Mouse (Mus musculus): Measurements from ENCODE around the gene Txn2. TPM values are rescaled to one million over a fixed set of nuclear protein-coding genes. Genes with fewer than 3 reads are reported as not detected.

Txn2 gene
- 239 and 248 TPM in 2 replicates for polyA plus RNA-seq (2014; fragmentation: Nextera tagmentation; extraction: Ambion mirVana)

- Histone ChIP-seq H3K9me3 (replicated peaks; ENCODE audit: control insufficient read depth, low read length) (no peaks in the 10 kb centered on the region), H3K36me3 (replicated peaks; ENCODE audit: control insufficient read depth, insufficient read depth, low read depth, low read length) (no peaks in the 10 kb centered on the region; the same call in 1 of the 2 replicates), H3K9ac (replicated peaks; ENCODE audit: low read length) (peak within 1 kb of the TSS; percentile 82), H3K4me3 (ENCODE audit: low read depth, low read length) (peak within 1 kb of the TSS; percentile 79), H3K27ac (replicated peaks; ENCODE audit: low read depth, low read length) (peak within 1 kb of the TSS; percentile 72; the same call in 1 of the 2 replicates), H3K27me3 (ENCODE audit: control insufficient read depth, insufficient read depth, low read length) (no peaks in the 10 kb centered on the region), H3K4me2 (ENCODE audit: low read depth, low read length) (peak within 1 kb of the TSS; percentile 73), H3K4me1 (ENCODE audit: control insufficient read depth, insufficient read depth, low read length) (peaks cover 3% of the 10 kb centered on the region; the same call in 1 of the 2 replicates)
- peak; percentile 99 for DNase-seq (ENCODE audit: low spot score)
- WGBS: under 1% methylated on average over 34 of the region's 34 CpGs
- ATAC-seq (replicated peaks; ENCODE audit: insufficient number of reproducible peaks, low FRiP score, low TSS enrichment, low read depth): peak; percentile 95
Measured at GRCm38 (mm10) chr15:77928673-77929331, at the start of gene Txn2. TSS of gene Txn2 (minus strand) at chr15:77929006.

- H3K9me3 ChIP-seq (replicated peaks; ENCODE audit: control insufficient read depth, low read length): no peaks in the 10 kb centered on the region
- no peak overlapping the region for H3K4me2 ChIP-seq (ENCODE audit: low read depth, low read length)
- no peak overlapping the region for H3K9ac ChIP-seq (replicated peaks; ENCODE audit: low read length)
- no peaks in the 10 kb centered on the region for H3K27me3 ChIP-seq (ENCODE audit: control insufficient read depth, insufficient read depth, low read length)
- WGBS: 70% methylated on average over 3 of the region's 3 CpGs
- no peaks in the 10 kb centered on the region for H3K4me1 ChIP-seq (ENCODE audit: control insufficient read depth, insufficient read depth, low read length)
- H3K36me3 ChIP-seq (replicated peaks; ENCODE audit: control insufficient read depth, insufficient read depth, low read depth, low read length): no peaks in the 10 kb centered on the region
- no peak overlapping the region for H3K4me3 ChIP-seq (ENCODE audit: low read depth, low read length)
- no peak overlapping the region for H3K27ac ChIP-seq (replicated peaks; ENCODE audit: low read depth, low read length)
- ATAC-seq (replicated peaks; ENCODE audit: insufficient number of reproducible peaks, low FRiP score, low TSS enrichment, low read depth) (no peak), DNase-seq (ENCODE audit: low spot score) (no peak)
Measured at GRCm38 (mm10) chr15:77977663-77978062, 48.9 kb upstream of the Txn2 start.

- H3K4me1 ChIP-seq (ENCODE audit: control insufficient read depth, insufficient read depth, low read length): no peaks in the 10 kb centered on the region
- ATAC-seq (replicated peaks; ENCODE audit: insufficient number of reproducible peaks, low FRiP score, low TSS enrichment, low read depth) (no peak), DNase-seq (ENCODE audit: low spot score) (no peak)
- no peak overlapping the region for H3K4me2 ChIP-seq (ENCODE audit: low read depth, low read length)
- H3K27me3 ChIP-seq (ENCODE audit: control insufficient read depth, insufficient read depth, low read length): no peaks in the 10 kb centered on the region
- no peak overlapping the region for H3K27ac ChIP-seq (replicated peaks; ENCODE audit: low read depth, low read length)
- 74% methylated on average over 6 of the region's 6 CpGs for WGBS
- H3K36me3 ChIP-seq (replicated peaks; ENCODE audit: control insufficient read depth, insufficient read depth, low read depth, low read length): no peaks in the 10 kb centered on the region
- no peaks in the 10 kb centered on the region for H3K9me3 ChIP-seq (replicated peaks; ENCODE audit: control insufficient read depth, low read length)
- H3K9ac ChIP-seq (replicated peaks; ENCODE audit: low read length): no peak overlapping the region
- H3K4me3 ChIP-seq (ENCODE audit: low read depth, low read length): no peak overlapping the region
Measured at GRCm38 (mm10) chr15:77974165-77974841, 45.5 kb upstream of the Txn2 start.

- Histone ChIP-seq H3K36me3 (replicated peaks; ENCODE audit: control insufficient read depth, insufficient read depth, low read depth, low read length) (peaks cover 7% of the 10 kb centered on the region), H3K9me3 (replicated peaks; ENCODE audit: control insufficient read depth, low read length) (no peaks in the 10 kb centered on the region), H3K4me2 (ENCODE audit: low read depth, low read length) (peak within 1 kb of the TSS; percentile 92), H3K9ac (replicated peaks; ENCODE audit: low read length) (peak within 1 kb of the TSS; percentile 92), H3K27ac (replicated peaks; ENCODE audit: low read depth, low read length) (peak within 1 kb of the TSS; percentile 97), H3K4me1 (ENCODE audit: control insufficient read depth, insufficient read depth, low read length) (no peaks in the 10 kb centered on the region), H3K4me3 (ENCODE audit: low read depth, low read length) (peak within 1 kb of the TSS; percentile 94), H3K27me3 (ENCODE audit: control insufficient read depth, insufficient read depth, low read length) (no peaks in the 10 kb centered on the region)
- WGBS: under 1% methylated on average over 72 of the region's 72 CpGs
- ATAC-seq (replicated peaks; ENCODE audit: insufficient number of reproducible peaks, low FRiP score, low TSS enrichment, low read depth): peak; percentile 72
- DNase-seq (ENCODE audit: low spot score): peak; percentile 95
Measured at GRCm38 (mm10) chr15:77970470-77971292, 41.9 kb upstream of the Txn2 start, which contains the start of gene Eif3d. TSS of gene Eif3d (minus strand) at chr15:77970813.

- ATAC-seq (replicated peaks; ENCODE audit: insufficient number of reproducible peaks, low FRiP score, low TSS enrichment, low read depth): peak; percentile 71; the same call in 1 of the 2 replicates
- Histone ChIP-seq H3K4me3 (ENCODE audit: low read depth, low read length) (peak overlapping the region; percentile 94), H3K4me2 (ENCODE audit: low read depth, low read length) (peak overlapping the region; percentile 92), H3K27ac (replicated peaks; ENCODE audit: low read depth, low read length) (peak overlapping the region; percentile 97), H3K27me3 (ENCODE audit: control insufficient read depth, insufficient read depth, low read length) (no peaks in the 10 kb centered on the region), H3K9me3 (replicated peaks; ENCODE audit: control insufficient read depth, low read length) (no peaks in the 10 kb centered on the region), H3K9ac (replicated peaks; ENCODE audit: low read length) (peak overlapping the region; percentile 92), H3K4me1 (ENCODE audit: control insufficient read depth, insufficient read depth, low read length) (no peaks in the 10 kb centered on the region), H3K36me3 (replicated peaks; ENCODE audit: control insufficient read depth, insufficient read depth, low read depth, low read length) (peaks cover 7% of the 10 kb centered on the region)
- peak; percentile 2 for DNase-seq (ENCODE audit: low spot score)
- WGBS: 3% methylated on average over 15 of the region's 15 CpGs
Measured at GRCm38 (mm10) chr15:77969940-77970469, 41.2 kb upstream of the Txn2 start.

GRCm38 (mm10) chr15:77965117-77965528 is 36.3 kb upstream of the Txn2 start:
- DNase-seq (ENCODE audit: low spot score) (no peak), ATAC-seq (replicated peaks; ENCODE audit: insufficient number of reproducible peaks, low FRiP score, low TSS enrichment, low read depth) (no peak)
- Histone ChIP-seq H3K4me3 (ENCODE audit: low read depth, low read length) (no peak overlapping the region), H3K27ac (replicated peaks; ENCODE audit: low read depth, low read length) (no peak overlapping the region), H3K9ac (replicated peaks; ENCODE audit: low read length) (no peak overlapping the region), H3K4me2 (ENCODE audit: low read depth, low read length) (no peak overlapping the region), H3K27me3 (ENCODE audit: control insufficient read depth, insufficient read depth, low read length) (no peaks in the 10 kb centered on the region), H3K4me1 (ENCODE audit: control insufficient read depth, insufficient read depth, low read length) (no peaks in the 10 kb centered on the region), H3K9me3 (replicated peaks; ENCODE audit: control insufficient read depth, low read length) (no peaks in the 10 kb centered on the region), H3K36me3 (replicated peaks; ENCODE audit: control insufficient read depth, insufficient read depth, low read depth, low read length) (peaks cover 28% of the 10 kb centered on the region)
- 82% methylated on average over 9 of the region's 9 CpGs for WGBS

GRCm38 (mm10) chr15:77962447-77962846 is 33.6 kb upstream of the Txn2 start:
- no peak overlapping the region for H3K27ac ChIP-seq (replicated peaks; ENCODE audit: low read depth, low read length)
- H3K4me3 ChIP-seq (ENCODE audit: low read depth, low read length): no peak overlapping the region
- no peaks in the 10 kb centered on the region for H3K9me3 ChIP-seq (replicated peaks; ENCODE audit: control insufficient read depth, low read length)
- ATAC-seq (replicated peaks; ENCODE audit: insufficient number of reproducible peaks, low FRiP score, low TSS enrichment, low read depth): no peak
- no peak overlapping the region for H3K4me2 ChIP-seq (ENCODE audit: low read depth, low read length)
- no peaks in the 10 kb centered on the region for H3K27me3 ChIP-seq (ENCODE audit: control insufficient read depth, insufficient read depth, low read length)
- WGBS: 96% methylated on average over 5 of the region's 5 CpGs
- peaks cover 28% of the 10 kb centered on the region for H3K36me3 ChIP-seq (replicated peaks; ENCODE audit: control insufficient read depth, insufficient read depth, low read depth, low read length)
- no peak overlapping the region for H3K9ac ChIP-seq (replicated peaks; ENCODE audit: low read length)
- DNase-seq (ENCODE audit: low spot score): no peak
- H3K4me1 ChIP-seq (ENCODE audit: control insufficient read depth, insufficient read depth, low read length): no peaks in the 10 kb centered on the region
